Mouse (Mus musculus) erythroblast, embryonic 14.5 days (primary cell): ENCODE data around the gene Fstl4. TPM values are rescaled to one million over a fixed set of nuclear protein-coding genes. Genes with fewer than 3 reads are reported as not detected.

ENCODE experiments used
- H3K27me3 ChIP-seq: 2 replicates; pipeline ENCODE4 v1.6.1; 2012; ENCODE audit warnings: inconsistent platforms; ENCODE audit not compliant: control insufficient read depth
- H3K36me3 ChIP-seq: 2 replicates; pipeline ENCODE4 v1.6.1; 2012; ENCODE audit warnings: mild to moderate bottlenecking, inconsistent platforms; ENCODE audit not compliant: control insufficient read depth
- H3K4me1 ChIP-seq: 2 replicates; pipeline ENCODE4 v1.6.1; 2012; ENCODE audit warnings: inconsistent platforms; ENCODE audit not compliant: control insufficient read depth
- H3K4me3 ChIP-seq: replicated peaks from 2 replicates; pipeline ENCODE3; 2012; ENCODE audit warnings: moderate library complexity, mild to moderate bottlenecking, inconsistent platforms
- H3K9me3 ChIP-seq: 2 replicates; pipeline ENCODE4 v1.6.1; 2012; ENCODE audit warnings: low read length, inconsistent platforms, mixed read lengths; ENCODE audit not compliant: control insufficient read depth
- GATA1 ChIP-seq: IDR thresholded peaks from 2 replicates; pipeline ENCODE4 v1.6.1; 2012; ENCODE audit warnings: low read length, inconsistent platforms, mixed read lengths
- TAL1 ChIP-seq: IDR thresholded peaks from 3 replicates; pipeline ENCODE4 v1.6.1; 2012; ENCODE audit warnings: low read length, inconsistent platforms, mixed read lengths
- polyA plus RNA-seq: library from polyadenylated mRNA; stranded (reverse); fragments of >175 nt; gene quantifications from 2 replicates; pipeline ENCODE4 v1.2.3, GENCODE M21; 2012

The Fstl4 gene
- polyA plus RNA-seq, 1 experiment = not detected

- no peak for TF ChIP-seq GATA1
- TF ChIP-seq TAL1 = no peak
- Histone ChIP-seq H3K9me3 (peaks cover 7% of the 10 kb centered on the region), H3K4me3 (no peak overlapping the region), H3K4me1 (no peaks in the 10 kb centered on the region), H3K36me3 (no peaks in the 10 kb centered on the region), H3K27me3 (no peaks in the 10 kb centered on the region)
Measured at GRCm38 (mm10) chr11:52879958-52880357, 115.5 kb downstream of the Fstl4 start.

DNA sequence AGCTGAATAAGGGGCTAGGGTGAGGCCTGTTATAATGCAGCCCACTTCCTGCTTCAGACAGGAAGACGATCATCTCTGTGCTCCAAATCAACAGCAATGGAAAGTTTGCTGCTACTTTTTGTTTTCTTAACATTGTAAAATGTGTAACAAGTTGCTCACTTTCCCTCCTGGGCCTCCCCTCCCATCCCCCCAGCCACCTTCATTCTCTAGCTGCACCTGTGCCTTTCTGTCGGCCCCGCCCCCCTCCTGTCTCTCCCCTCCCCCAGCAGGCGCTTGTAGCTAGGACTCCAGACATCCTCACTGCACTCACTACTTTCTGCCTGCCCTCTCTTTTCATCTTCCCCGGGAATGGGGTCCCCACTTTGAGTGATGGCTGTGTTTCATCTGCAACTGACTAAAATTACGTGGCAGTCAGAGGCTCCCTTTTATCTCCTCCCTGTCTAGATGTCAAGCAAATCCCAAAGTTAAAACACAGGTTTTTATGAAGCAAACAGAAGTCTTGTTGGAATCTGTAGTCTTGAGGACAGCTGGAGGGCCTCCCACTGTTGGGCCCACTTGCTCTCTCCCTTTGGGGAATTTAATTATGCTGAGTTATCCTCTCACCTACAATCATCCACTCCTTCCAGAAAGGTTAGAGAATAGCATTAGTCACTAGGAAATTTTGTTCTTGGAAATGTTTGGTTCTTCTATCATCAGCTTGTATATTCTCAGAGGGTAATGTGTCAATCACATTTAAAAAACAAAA lies 122.3 kb downstream of the Fstl4 start:
- Histone ChIP-seq H3K27me3 (no peaks in the 10 kb centered on the region), H3K36me3 (no peaks in the 10 kb centered on the region), H3K4me3 (no peak overlapping the region), H3K4me1 (no peaks in the 10 kb centered on the region), H3K9me3 (no peaks in the 10 kb centered on the region)
- no peak for TF ChIP-seq GATA1
- TF ChIP-seq TAL1 = no peak

DNA sequence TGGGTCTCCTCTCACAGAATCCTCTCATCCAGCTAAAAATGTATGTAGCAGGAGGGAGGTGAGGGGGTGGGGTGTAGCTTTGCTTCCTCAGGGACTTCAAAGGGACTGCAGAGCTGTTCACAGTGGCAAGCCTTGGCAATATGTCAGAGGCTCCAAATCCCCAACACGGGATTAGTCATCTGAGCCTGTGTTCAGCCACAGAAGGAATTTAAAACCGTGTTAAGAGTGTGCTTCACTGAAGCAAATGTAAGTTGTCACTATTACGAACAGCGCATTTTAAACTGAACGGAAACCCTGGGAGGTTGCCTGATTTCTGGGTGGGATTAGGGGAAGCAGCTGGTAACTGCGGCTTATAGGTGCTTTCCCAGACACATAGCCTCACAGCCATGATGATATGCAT lies 123.7 kb downstream of the Fstl4 start:
- H3K4me1 ChIP-seq = no peaks in the 10 kb centered on the region
- no peaks in the 10 kb centered on the region for H3K36me3 ChIP-seq
- H3K9me3 ChIP-seq = no peaks in the 10 kb centered on the region
- no peak overlapping the region for H3K4me3 ChIP-seq
- H3K27me3 ChIP-seq = no peaks in the 10 kb centered on the region
- TF ChIP-seq TAL1 (no peak), GATA1 (no peak)

DNA sequence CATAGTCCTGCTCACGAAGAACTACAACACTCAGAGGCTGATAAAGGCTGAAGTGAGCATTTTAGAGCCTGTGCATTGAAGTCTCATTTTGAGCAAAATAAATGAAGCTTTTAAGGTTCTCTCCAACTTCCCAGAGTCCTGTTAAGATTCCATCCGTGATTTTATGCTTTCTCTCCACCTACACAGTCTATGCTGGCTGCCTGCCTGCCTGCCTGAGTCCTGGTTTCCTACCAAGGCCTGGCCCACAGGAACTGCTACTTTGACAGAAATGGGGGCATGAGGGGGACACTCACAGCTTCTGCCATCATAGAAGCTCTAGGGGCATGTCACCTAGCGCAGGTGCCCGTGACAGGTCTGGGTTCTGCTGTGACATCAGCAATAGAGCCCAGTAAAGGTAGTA lies 125.1 kb downstream of the Fstl4 start:
- Histone ChIP-seq H3K36me3 (no peaks in the 10 kb centered on the region), H3K4me1 (no peaks in the 10 kb centered on the region), H3K9me3 (no peaks in the 10 kb centered on the region), H3K4me3 (no peak overlapping the region), H3K27me3 (no peaks in the 10 kb centered on the region)
- TF ChIP-seq TAL1 (no peak), GATA1 (no peak)

DNA sequence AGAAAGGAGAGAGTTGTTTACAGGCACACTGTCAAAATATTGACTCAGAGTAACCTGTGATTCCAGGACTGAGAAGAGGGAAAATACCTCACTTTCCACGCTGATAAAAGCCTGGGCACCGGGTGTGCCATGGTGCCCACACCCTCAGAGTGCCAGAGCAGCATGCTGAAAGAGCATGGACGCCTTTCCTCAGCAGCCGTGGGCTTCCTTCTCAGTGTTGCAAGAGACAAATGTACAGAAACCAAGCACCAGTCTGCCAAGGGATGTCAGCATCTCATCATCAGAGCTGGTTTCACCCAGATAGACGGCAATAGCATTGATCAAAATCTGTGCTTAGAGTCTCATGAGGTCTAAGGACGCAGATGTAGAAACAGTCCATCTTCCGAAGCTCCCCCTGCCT lies 125.7 kb downstream of the Fstl4 start:
- no peaks in the 10 kb centered on the region for H3K4me1 ChIP-seq
- H3K9me3 ChIP-seq = no peaks in the 10 kb centered on the region
- H3K27me3 ChIP-seq = no peaks in the 10 kb centered on the region
- TF ChIP-seq GATA1 (no peak), TAL1 (no peak)
- no peak overlapping the region for H3K4me3 ChIP-seq
- H3K36me3 ChIP-seq = no peaks in the 10 kb centered on the region

GRCm38 (mm10) chr11:52904101-52904500 lies 139.7 kb downstream of the Fstl4 start:
- TF ChIP-seq TAL1 (no peak), GATA1 (no peak)
- H3K9me3 ChIP-seq = no peaks in the 10 kb centered on the region
- no peaks in the 10 kb centered on the region for H3K36me3 ChIP-seq
- no peaks in the 10 kb centered on the region for H3K27me3 ChIP-seq
- no peak overlapping the region for H3K4me3 ChIP-seq
- H3K4me1 ChIP-seq = no peaks in the 10 kb centered on the region

GRCm38 (mm10) chr11:52910788-52911187 lies 146.4 kb downstream of the Fstl4 start:
- H3K27me3 ChIP-seq = no peaks in the 10 kb centered on the region
- no peaks in the 10 kb centered on the region for H3K4me1 ChIP-seq
- no peaks in the 10 kb centered on the region for H3K9me3 ChIP-seq
- H3K4me3 ChIP-seq = no peak overlapping the region
- no peak for TF ChIP-seq GATA1
- TF ChIP-seq TAL1 = no peak
- H3K36me3 ChIP-seq = no peaks in the 10 kb centered on the region

- no peak overlapping the region for H3K4me3 ChIP-seq
- TF ChIP-seq TAL1 = no peak
- TF ChIP-seq GATA1 = no peak
Measured at GRCm38 (mm10) chr11:52914431-52914830, 150.0 kb downstream of the Fstl4 start.

DNA sequence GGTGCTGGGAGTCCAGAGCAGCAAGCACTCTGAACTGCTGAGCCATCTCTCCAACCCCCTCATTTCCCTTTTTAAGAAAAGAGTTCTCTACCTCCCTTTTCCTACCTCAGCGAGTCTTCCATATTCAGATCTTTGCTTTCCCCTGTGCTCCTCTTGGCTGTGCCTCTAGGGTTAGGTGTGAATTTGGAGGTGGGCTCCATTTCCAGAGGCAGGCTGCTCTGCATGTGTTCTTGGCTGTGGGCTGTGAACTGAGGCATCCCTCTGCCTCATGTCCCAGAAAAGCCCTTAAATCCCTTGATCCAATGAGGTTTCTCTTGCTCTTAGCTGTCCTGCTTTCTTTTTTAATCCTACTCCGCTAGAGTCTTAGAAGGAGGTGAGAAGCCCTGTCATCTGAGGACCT lies 151.2 kb downstream of the Fstl4 start:
- no peak overlapping the region for H3K4me3 ChIP-seq
- no peaks in the 10 kb centered on the region for H3K36me3 ChIP-seq
- H3K27me3 ChIP-seq = no peaks in the 10 kb centered on the region
- H3K4me1 ChIP-seq = no peaks in the 10 kb centered on the region
- no peaks in the 10 kb centered on the region for H3K9me3 ChIP-seq
- TF ChIP-seq TAL1 (no peak), GATA1 (no peak)

More at GRCm38 (mm10) chr11:52914431-52914830, 150.0 kb downstream of the Fstl4 start:
- no peaks in the 10 kb centered on the region for H3K27me3 ChIP-seq
- no peaks in the 10 kb centered on the region for H3K9me3 ChIP-seq
- no peaks in the 10 kb centered on the region for H3K36me3 ChIP-seq
- no peaks in the 10 kb centered on the region for H3K4me1 ChIP-seq
